Mouse (Mus musculus) hindbrain, embryonic 15.5 days (tissue): ENCODE results near the gene Fam19a1. TPM values are rescaled to one million over a fixed set of nuclear protein-coding genes. Genes with fewer than 3 reads are reported as not detected.

ENCODE experiments used
- ATAC-seq: fragments of 200-750 bp; cut with Nextera tagmentation; 2 replicates; pipeline ENCODE4 v1.8.0; 2017; ENCODE audit warnings: low read depth, moderate number of reproducible peaks, moderate TSS enrichment; ENCODE audit not compliant: low FRiP score
- H3K27ac ChIP-seq: fragments of 300-500 bp; sonication (generic); replicated peaks from 2 replicates; pipeline ENCODE4 v1.5.1; 2015; ENCODE audit warnings: mild to moderate bottlenecking, inconsistent platforms
- H3K27me3 ChIP-seq: fragments of 300-500 bp; sonication (generic); 2 replicates; pipeline ENCODE4 v1.6.1; 2015; ENCODE audit warnings: control low read depth, inconsistent platforms
- H3K36me3 ChIP-seq: fragments of 300-500 bp; sonication (generic); 2 replicates; pipeline ENCODE4 v1.6.1; 2015; ENCODE audit warnings: control low read depth, inconsistent platforms
- H3K4me1 ChIP-seq: fragments of 300-500 bp; sonication (generic); replicated peaks from 2 replicates; pipeline ENCODE4 v1.6.1; 2015; ENCODE audit warnings: control low read depth, inconsistent platforms
- H3K4me2 ChIP-seq: fragments of 300-500 bp; sonication (generic); 2 replicates; pipeline ENCODE4 v1.6.1; 2015; ENCODE audit warnings: moderate library complexity, mild to moderate bottlenecking, inconsistent platforms
- H3K4me3 ChIP-seq: fragments of 300-500 bp; sonication (generic); 2 replicates; pipeline ENCODE4 v1.5.1; 2015; ENCODE audit warnings: mild to moderate bottlenecking, inconsistent platforms
- H3K9ac ChIP-seq: fragments of 300-500 bp; sonication (generic); 2 replicates; pipeline ENCODE4 v1.6.1; 2015; ENCODE audit warnings: inconsistent platforms
- H3K9me3 ChIP-seq: fragments of 300-500 bp; sonication (generic); 2 replicates; pipeline ENCODE4 v1.6.1; 2016; ENCODE audit warnings: control low read depth, inconsistent platforms
- WGBS: fragments of 180-500 bp; shearing (Covaris S2); methylation state at CpG from one replicate; pipeline ENCODE4 v1.1.7; 2015; 5-methylcytosine and 5-hydroxymethylcytosine counted together
- polyA plus RNA-seq: library from polyadenylated mRNA; unstranded; fragments of >200 nt; fragmentation: Nextera tagmentation; extraction: Ambion mirVana; gene quantifications from 2 replicates; pipeline ENCODE4 v1.2.1, GENCODE M21; 2015

Fam19a1 gene
- polyA plus RNA-seq, 1 experiment from 2014 or later = 22.9 TPM

- ATAC-seq = no peak
- 82% methylated on average over 4 of the region's 4 CpGs for WGBS
- no peaks in the 10 kb centered on the region for H3K36me3 ChIP-seq
- H3K9ac ChIP-seq = no peak overlapping the region
- H3K4me2 ChIP-seq = no peak overlapping the region
- H3K4me3 ChIP-seq = no peak overlapping the region
- H3K9me3 ChIP-seq = no peaks in the 10 kb centered on the region
- no peaks in the 10 kb centered on the region for H3K27me3 ChIP-seq
- no peaks in the 10 kb centered on the region for H3K4me1 ChIP-seq
- H3K27ac ChIP-seq = no peak overlapping the region
Observed at GRCm38 (mm10) chr6:96447466-96447865, 334.5 kb downstream of the Fam19a1 start.

- Histone ChIP-seq H3K4me3 (no peak overlapping the region), H3K27ac (no peak overlapping the region), H3K27me3 (no peaks in the 10 kb centered on the region), H3K4me2 (no peak overlapping the region), H3K4me1 (no peaks in the 10 kb centered on the region), H3K9me3 (no peaks in the 10 kb centered on the region), H3K36me3 (no peaks in the 10 kb centered on the region), H3K9ac (no peak overlapping the region)
- 64% methylated on average over 1 of the region's 1 CpGs for WGBS
- no peak for ATAC-seq
Observed at GRCm38 (mm10) chr6:96456266-96456665, 343.3 kb downstream of the Fam19a1 start.

- Histone ChIP-seq H3K4me3 (no peak overlapping the region), H3K9ac (no peak overlapping the region), H3K27me3 (no peaks in the 10 kb centered on the region), H3K9me3 (no peaks in the 10 kb centered on the region), H3K4me1 (no peaks in the 10 kb centered on the region), H3K4me2 (no peak overlapping the region), H3K36me3 (no peaks in the 10 kb centered on the region), H3K27ac (no peak overlapping the region)
- WGBS = 55% methylated on average over 6 of the region's 6 CpGs
- ATAC-seq = no peak
Observed at GRCm38 (mm10) chr6:96457590-96458259, 344.8 kb downstream of the Fam19a1 start.

- ATAC-seq = no peak
- Histone ChIP-seq H3K9me3 (no peaks in the 10 kb centered on the region), H3K4me2 (no peak overlapping the region), H3K4me3 (no peak overlapping the region), H3K9ac (no peak overlapping the region), H3K27me3 (no peaks in the 10 kb centered on the region), H3K27ac (no peak overlapping the region), H3K4me1 (no peaks in the 10 kb centered on the region), H3K36me3 (no peaks in the 10 kb centered on the region)
- 77% methylated on average over 4 of the region's 4 CpGs for WGBS
Observed at GRCm38 (mm10) chr6:96459041-96459440, 346.1 kb downstream of the Fam19a1 start.

- Histone ChIP-seq H3K9me3 (no peaks in the 10 kb centered on the region), H3K4me3 (no peak overlapping the region), H3K4me2 (no peak overlapping the region), H3K4me1 (no peaks in the 10 kb centered on the region), H3K27ac (no peak overlapping the region), H3K27me3 (no peaks in the 10 kb centered on the region), H3K36me3 (no peaks in the 10 kb centered on the region), H3K9ac (no peak overlapping the region)
- WGBS = 78% methylated on average over 5 of the region's 5 CpGs
- ATAC-seq = no peak
Observed at GRCm38 (mm10) chr6:96499464-96499863, 386.5 kb downstream of the Fam19a1 start.

GRCm38 (mm10) chr6:96541600-96541999, 428.6 kb downstream of the Fam19a1 start:
- Histone ChIP-seq H3K27me3 (no peaks in the 10 kb centered on the region), H3K4me3 (no peak overlapping the region), H3K9ac (no peak overlapping the region), H3K9me3 (no peaks in the 10 kb centered on the region), H3K4me2 (no peak overlapping the region), H3K4me1 (peaks cover 8% of the 10 kb centered on the region), H3K36me3 (no peaks in the 10 kb centered on the region), H3K27ac (no peak overlapping the region)
- ATAC-seq = no peak
- 86% methylated on average over 2 of the region's 2 CpGs for WGBS

- 12% methylated on average over 3 of the region's 3 CpGs for WGBS
- no peak overlapping the region for H3K27ac ChIP-seq
- ATAC-seq = no peak
Observed at GRCm38 (mm10) chr6:96544832-96545231, 431.9 kb downstream of the Fam19a1 start.

GRCm38 (mm10) chr6:96550431-96550830, 437.5 kb downstream of the Fam19a1 start:
- ATAC-seq = no peak
- WGBS = 89% methylated on average over 4 of the region's 4 CpGs
- Histone ChIP-seq H3K9ac (no peak overlapping the region), H3K4me2 (no peak overlapping the region), H3K4me1 (no peaks in the 10 kb centered on the region), H3K4me3 (no peak overlapping the region), H3K27ac (no peak overlapping the region), H3K9me3 (no peaks in the 10 kb centered on the region), H3K36me3 (no peaks in the 10 kb centered on the region), H3K27me3 (no peaks in the 10 kb centered on the region)

More at GRCm38 (mm10) chr6:96544832-96545231, 431.9 kb downstream of the Fam19a1 start:
- H3K4me2 ChIP-seq = no peak overlapping the region
- no peak overlapping the region for H3K9ac ChIP-seq
- no peak overlapping the region for H3K4me3 ChIP-seq
- no peaks in the 10 kb centered on the region for H3K27me3 ChIP-seq
- H3K9me3 ChIP-seq = no peaks in the 10 kb centered on the region
- no peaks in the 10 kb centered on the region for H3K36me3 ChIP-seq
- H3K4me1 ChIP-seq = peaks cover 8% of the 10 kb centered on the region

GRCm38 (mm10) chr6:96578649-96579048, 465.7 kb downstream of the Fam19a1 start:
- H3K9me3 ChIP-seq = no peaks in the 10 kb centered on the region
- no peaks in the 10 kb centered on the region for H3K4me1 ChIP-seq
- WGBS = 79% methylated on average over 5 of the region's 5 CpGs
- no peak overlapping the region for H3K9ac ChIP-seq
- no peaks in the 10 kb centered on the region for H3K27me3 ChIP-seq
- ATAC-seq = no peak
- no peak overlapping the region for H3K4me3 ChIP-seq
- no peak overlapping the region for H3K27ac ChIP-seq
- no peaks in the 10 kb centered on the region for H3K36me3 ChIP-seq
- H3K4me2 ChIP-seq = no peak overlapping the region

GRCm38 (mm10) chr6:96580726-96581125, 467.8 kb downstream of the Fam19a1 start:
- no peaks in the 10 kb centered on the region for H3K4me1 ChIP-seq
- H3K9ac ChIP-seq = no peak overlapping the region
- no peaks in the 10 kb centered on the region for H3K9me3 ChIP-seq
- no peaks in the 10 kb centered on the region for H3K36me3 ChIP-seq
- no peak for ATAC-seq
- H3K27ac ChIP-seq = no peak overlapping the region
- no peak overlapping the region for H3K4me3 ChIP-seq
- WGBS = 66% methylated on average over 4 of the region's 4 CpGs
- H3K27me3 ChIP-seq = no peaks in the 10 kb centered on the region
- no peak overlapping the region for H3K4me2 ChIP-seq

- no peaks in the 10 kb centered on the region for H3K9me3 ChIP-seq
- no peaks in the 10 kb centered on the region for H3K27me3 ChIP-seq
- WGBS = 77% methylated on average over 3 of the region's 3 CpGs
- no peak overlapping the region for H3K4me2 ChIP-seq
- H3K27ac ChIP-seq = no peak overlapping the region
- H3K36me3 ChIP-seq = no peaks in the 10 kb centered on the region
- H3K4me1 ChIP-seq = no peaks in the 10 kb centered on the region
- H3K9ac ChIP-seq = no peak overlapping the region
- ATAC-seq = no peak
- H3K4me3 ChIP-seq = no peak overlapping the region
Observed at GRCm38 (mm10) chr6:96581187-96581586, 468.2 kb downstream of the Fam19a1 start.

GRCm38 (mm10) chr6:96587427-96587826, 474.5 kb downstream of the Fam19a1 start:
- H3K27me3 ChIP-seq = no peaks in the 10 kb centered on the region
- no peak overlapping the region for H3K9ac ChIP-seq
- no peaks in the 10 kb centered on the region for H3K4me1 ChIP-seq
- no peak overlapping the region for H3K4me3 ChIP-seq
- 94% methylated on average over 4 of the region's 4 CpGs for WGBS
- H3K4me2 ChIP-seq = no peak overlapping the region
- ATAC-seq = no peak
- no peak overlapping the region for H3K27ac ChIP-seq
- no peaks in the 10 kb centered on the region for H3K36me3 ChIP-seq
- H3K9me3 ChIP-seq = no peaks in the 10 kb centered on the region

- ATAC-seq = no peak
- Histone ChIP-seq H3K4me2 (no peak overlapping the region), H3K9ac (no peak overlapping the region), H3K27me3 (no peaks in the 10 kb centered on the region), H3K27ac (no peak overlapping the region), H3K4me3 (no peak overlapping the region), H3K4me1 (no peaks in the 10 kb centered on the region), H3K36me3 (no peaks in the 10 kb centered on the region), H3K9me3 (no peaks in the 10 kb centered on the region)
- 79% methylated on average over 1 of the region's 1 CpGs for WGBS
Observed at GRCm38 (mm10) chr6:96593031-96593430, 480.1 kb downstream of the Fam19a1 start.
